Mouse (Mus musculus): Measurements from ENCODE around the gene Ubqln4.
A peak's percentile ranks its signal among the peaks of the same experiment; 100 is the strongest.

Ubqln4 gene

GRCm38 (mm10) chr3:88526157-88527131 lies 27.1 kb upstream of the Ubqln4 start:
- DNase-seq, result peak; percentile 99

GRCm38 (mm10) chr3:88527565-88527964 lies 26.0 kb upstream of the Ubqln4 start:
- DNase-seq, result peak; percentile 93

- DNase-seq, result no peak
Measured at GRCm38 (mm10) chr3:88528646-88529045, 24.9 kb upstream of the Ubqln4 start.

GRCm38 (mm10) chr3:88529204-88530000 lies 24.2 kb upstream of the Ubqln4 start:
- peak; percentile 90 for DNase-seq

- peak; percentile 91 for DNase-seq
Measured at GRCm38 (mm10) chr3:88530082-88530864, 23.3 kb upstream of the Ubqln4 start.

DNA sequence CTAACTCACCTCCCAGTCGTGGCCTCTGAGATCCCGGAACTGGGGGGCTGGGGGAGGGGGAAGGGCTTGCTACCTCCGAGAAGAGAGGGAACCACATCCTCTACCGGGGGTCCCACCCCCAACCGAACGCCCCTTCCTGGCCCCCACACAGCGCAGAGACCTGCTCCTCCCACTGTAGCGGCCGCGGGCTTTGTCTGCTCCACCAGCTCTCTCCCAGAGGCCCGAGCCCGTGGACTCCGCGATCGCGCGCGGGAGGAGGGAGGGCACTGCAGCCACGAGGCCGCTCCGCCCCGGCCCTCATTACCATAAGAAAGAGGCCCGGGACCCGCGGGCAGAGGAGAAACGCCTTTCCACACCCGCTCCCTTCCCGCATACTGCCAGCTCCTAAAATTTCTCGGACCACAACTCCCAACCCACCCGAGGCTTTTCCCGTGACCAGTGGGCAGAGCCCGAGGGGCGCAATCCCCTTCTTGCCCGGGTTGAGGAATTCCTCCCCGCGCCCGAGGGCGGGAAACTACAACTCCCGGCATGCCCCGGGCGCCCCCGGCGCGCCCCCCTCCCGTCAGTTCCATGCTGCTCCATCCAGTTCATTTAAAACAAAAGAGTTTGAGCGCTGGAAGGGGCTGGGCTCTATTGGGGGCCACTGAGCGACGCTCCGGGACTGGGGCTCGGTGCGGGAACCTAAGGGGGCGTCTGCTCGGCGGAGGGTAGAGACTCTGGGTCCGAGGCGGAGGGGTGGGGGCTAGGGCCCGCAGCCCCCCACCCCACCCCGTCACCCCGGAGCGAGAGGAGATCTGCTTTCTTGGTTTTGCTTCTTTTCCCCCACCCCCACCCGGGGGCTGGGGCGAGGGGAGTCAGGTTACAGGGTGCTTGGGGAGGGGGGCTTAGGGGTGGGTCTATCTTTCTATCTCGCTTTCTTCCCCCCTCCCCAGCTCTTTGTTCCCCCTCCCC lies 21.9 kb upstream of the Ubqln4 start:
- peak; percentile 98 for DNase-seq

- DNase-seq, result no peak
Measured at GRCm38 (mm10) chr3:88532299-88532674, 21.3 kb upstream of the Ubqln4 start, which contains the start of gene Mex3a. TSS of gene Mex3a (plus strand) at chr3:88532395.

GRCm38 (mm10) chr3:88532689-88533511 lies 20.7 kb upstream of the Ubqln4 start:
- peak; percentile 94 for DNase-seq

- peak; percentile 90 for DNase-seq
Measured at GRCm38 (mm10) chr3:88533706-88534105, 19.9 kb upstream of the Ubqln4 start.

GRCm38 (mm10) chr3:88535005-88535404 lies 18.6 kb upstream of the Ubqln4 start:
- DNase-seq, result peak; percentile 87

DNA sequence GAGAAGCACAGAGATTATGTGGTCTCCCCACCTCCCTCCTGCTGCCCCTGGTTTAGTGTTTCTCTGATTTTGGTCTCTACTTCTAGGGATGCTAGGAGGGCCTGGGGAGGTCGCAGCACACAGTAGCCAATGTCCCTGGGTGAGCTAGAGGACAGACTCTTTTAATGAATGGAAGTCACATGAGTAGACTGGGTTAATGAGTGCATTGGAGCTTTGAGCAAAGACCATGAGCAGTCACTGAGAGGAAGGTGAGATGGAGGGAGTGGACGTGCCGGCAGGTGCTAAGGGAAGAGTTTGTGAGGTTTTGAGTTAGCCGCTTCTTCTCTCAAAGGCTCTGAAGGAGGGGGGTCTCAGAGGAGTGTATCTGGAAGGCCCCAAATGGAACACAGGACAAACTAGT lies 18.0 kb upstream of the Ubqln4 start:
- DNase-seq, result no peak

DNA sequence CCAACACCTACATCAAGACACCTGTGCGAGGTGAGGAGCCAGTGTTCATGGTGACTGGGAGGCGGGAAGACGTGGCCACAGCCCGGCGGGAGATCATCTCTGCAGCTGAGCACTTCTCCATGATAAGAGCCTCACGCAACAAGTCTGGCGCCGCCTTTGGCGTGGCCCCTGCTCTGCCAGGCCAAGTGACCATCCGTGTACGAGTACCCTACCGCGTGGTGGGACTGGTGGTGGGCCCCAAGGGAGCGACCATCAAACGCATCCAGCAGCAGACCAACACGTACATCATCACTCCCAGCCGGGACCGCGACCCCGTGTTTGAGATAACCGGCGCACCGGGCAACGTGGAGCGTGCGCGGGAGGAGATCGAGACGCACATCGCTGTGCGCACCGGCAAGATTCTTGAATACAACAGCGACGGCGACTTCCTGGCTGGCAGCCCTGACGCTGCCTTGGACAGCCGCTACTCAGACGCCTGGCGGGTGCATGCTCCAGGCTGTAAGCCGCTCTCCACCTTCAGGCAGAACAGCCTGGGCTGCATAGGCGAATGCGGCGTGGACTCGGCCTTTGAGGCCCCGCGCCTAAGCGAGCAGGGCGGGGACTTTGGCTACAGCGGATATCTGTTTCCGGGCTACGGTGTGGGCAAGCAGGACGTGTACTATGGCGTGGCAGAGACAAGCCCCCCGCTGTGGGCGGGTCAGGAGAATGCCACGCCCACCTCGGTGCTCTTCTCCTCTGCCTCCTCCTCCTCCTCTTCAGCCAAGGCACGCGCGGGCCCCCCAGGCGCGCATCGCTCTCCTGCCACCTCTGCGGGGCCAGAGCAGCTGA lies 17.2 kb upstream of the Ubqln4 start:
- peak; percentile 99 for DNase-seq

DNA sequence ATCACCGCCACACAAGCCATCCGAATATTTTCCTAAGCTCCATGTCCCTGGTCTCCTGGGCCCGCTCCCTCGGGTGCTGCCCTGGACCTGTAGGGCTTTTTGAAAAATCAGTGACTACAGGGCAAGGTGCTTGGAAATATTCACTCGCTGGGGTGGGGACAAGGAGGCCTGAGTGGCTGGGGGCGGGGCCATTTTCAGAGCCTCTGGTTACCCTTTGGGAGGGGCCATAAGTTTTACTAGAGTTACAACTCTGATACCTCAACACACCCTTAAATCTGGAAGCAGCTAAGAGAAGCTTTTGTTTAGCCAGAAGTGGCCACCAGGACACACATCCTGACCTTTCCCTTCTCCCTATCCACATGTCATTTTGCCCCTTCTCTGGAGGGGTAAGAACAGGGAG lies 16.4 kb upstream of the Ubqln4 start:
- DNase-seq, result no peak

DNA sequence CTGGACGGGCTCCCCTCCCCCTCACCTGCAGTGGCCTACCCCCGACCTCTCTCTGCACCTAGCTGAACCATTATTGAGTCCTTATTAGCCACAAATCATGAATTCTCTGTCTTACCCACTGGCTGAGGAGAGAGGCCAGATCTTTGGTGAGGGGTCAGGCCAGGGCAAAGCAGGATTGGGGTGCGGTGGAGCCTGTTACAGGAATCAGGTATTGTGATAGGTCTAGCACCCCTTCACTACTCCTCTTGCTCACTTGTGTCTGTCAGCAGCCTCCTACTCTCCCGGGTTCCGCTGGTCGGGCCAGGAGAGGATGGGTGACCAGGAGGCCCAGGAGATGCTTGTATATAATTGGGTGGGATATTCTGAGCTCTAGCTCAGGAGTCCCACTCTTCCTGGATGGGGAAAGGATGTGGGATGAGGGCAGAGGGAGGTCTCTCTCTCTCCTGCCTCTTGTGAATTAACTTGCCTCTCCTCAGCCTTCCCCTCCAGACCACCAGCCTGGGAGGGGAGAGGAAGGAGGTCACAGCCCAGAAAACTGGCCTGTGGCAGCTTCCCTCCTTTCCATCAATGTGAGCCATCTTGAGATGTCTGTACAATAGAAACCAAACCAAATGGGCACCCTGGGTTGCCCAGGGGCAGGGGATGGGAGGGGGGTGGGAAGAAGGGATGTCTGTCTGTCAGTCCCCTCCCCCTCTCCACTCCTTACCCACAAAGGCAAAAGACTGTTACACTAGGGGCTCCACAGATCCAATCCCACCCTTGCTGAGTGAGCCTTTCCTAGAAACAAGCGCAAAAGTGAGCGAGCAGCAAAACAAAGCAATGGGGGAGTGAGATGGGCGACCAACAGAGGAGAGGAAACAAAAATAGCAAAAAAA lies 15.1 kb upstream of the Ubqln4 start:
- peak; percentile 90 for DNase-seq

DNA sequence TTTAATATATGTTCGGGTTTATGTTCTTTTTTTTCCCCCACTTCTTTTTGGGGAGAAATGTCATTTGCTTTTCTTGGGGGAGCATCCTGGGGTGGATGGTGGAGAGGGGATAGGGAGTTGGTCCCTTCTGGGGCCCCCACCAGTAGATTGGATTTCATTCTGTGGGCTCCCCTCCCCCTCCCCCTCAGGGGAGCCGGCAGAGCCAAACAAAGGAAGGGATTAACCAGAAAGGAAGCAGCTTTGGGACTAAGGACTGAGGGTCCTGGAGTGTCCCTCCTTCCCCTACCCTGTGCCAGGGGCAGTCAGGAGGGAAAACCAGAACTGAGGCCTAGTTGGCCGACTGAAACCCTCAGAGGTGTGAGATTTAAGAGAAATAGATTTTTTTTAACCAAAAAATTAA lies 14.2 kb upstream of the Ubqln4 start:
- DNase-seq, result no peak

- peak; percentile 86 for DNase-seq
Measured at GRCm38 (mm10) chr3:88540085-88540484, 13.5 kb upstream of the Ubqln4 start.

DNA sequence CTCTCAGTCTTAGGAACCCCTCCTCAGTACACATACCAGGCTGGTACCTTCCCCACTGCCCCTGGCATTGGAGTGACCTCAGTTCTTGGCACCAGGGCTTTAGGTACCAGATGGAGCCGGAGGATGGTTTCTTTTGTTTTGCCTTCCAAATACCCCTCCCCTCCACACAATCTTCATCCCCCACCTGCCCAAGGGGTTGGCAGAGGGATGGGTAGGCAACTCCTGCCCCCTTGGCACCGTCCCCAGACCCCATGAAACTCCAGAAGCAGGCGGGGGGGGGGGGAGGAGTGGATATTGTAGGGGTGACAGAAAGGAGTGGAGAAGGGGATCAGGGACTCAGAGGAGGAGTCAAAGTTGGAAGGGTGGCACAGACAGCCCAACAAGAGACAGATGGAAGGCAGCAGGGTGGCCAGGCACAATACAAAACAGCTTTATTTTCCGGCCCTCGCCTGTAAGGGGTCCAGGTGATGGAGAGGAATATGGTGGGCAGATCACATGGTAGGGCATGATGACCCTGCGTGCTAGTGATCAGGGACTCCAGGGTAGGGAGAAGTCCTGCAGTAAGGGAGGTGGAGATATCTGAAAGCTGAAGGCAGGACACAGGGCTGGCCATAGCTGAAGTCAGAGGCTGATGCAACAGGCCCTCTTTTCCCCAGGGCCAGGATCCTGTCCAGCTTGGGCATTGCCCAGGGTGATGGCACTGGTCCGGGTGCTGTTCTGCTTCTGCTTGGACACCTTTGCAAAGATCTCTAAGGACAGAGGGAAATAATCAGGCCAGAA lies 11.7 kb upstream of the Ubqln4 start:
- DNase-seq, result peak; percentile 87

DNA sequence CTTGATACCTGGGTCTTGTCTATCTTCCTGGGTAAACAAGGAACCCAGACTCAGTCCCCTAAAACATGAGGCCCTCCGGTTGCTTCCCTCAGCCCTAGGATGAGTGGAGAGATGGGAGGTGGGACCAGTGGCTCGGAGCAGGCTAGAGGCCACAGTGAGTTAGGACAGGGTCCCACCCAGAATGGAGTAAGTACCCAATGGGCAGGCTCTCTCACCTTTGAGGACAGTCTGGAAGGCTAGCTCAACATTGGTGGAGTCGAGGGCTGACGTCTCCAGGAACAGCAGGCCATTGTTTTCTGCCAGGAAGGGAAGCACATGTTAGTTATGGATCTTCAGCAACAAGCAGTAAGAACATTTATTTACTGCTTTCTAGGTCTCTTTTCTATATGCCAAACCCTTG lies 11.1 kb upstream of the Ubqln4 start:
- DNase-seq, result no peak

Data from heart, adult 11 months (tissue).